Mouse (Mus musculus): Measurements from ENCODE around the gene Ptgr2. TPM values are rescaled to one million over a fixed set of nuclear protein-coding genes. Genes with fewer than 3 reads are reported as not detected.

Ptgr2 gene
- polyA plus RNA-seq, 1 experiment from 2014 or later, result 26.3 TPM

DNA sequence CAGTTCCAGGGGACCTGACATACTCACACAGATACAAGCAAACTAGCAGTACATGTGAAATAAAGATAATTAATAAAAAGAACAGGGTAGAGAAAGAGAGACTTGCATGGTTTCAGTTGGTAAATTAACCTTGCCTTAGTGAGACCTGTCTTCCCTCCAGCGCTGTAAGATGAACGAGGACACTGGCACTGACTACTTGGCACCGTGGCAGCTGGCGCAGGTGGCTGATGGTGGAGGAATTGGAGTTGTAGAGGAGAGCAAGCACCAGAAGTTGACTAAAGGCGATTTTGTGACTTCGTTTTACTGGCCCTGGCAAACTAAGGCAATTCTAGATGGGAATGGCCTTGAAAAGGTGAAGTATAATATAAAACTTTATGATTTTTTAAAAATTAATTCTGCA, 12.8 kb downstream of the Ptgr2 start:
- H3K4me1 ChIP-seq (ENCODE audit: insufficient read depth, low read depth, low read length), result no peaks in the 10 kb centered on the region
- H3K36me3 ChIP-seq (ENCODE audit: insufficient read depth, low read length), result peaks cover 7% of the 10 kb centered on the region

DNA sequence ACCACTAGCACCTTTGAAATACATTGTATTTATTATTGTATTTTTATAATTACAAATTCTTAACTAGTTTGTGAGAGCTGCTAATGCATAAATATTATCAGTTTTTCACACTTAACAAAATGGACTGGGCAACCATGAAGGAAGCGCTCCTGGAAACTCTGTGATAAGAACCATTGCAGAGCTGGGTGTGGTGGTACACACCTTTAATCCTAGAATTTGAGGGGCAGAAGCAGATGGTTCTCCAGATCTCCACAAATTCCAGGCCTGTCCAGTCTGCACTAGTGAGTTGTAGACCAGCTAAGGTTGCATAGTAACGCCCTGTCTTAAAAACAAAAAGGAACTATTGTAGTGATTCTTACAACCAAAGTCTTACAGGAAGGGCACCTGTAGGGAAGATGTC, 14.2 kb downstream of the Ptgr2 start:
- no peak overlapping the region for H3K9ac ChIP-seq (replicated peaks; ENCODE audit: low read depth)
- peaks cover 9% of the 10 kb centered on the region for H3K36me3 ChIP-seq (ENCODE audit: insufficient read depth, low read length)
- WGBS, result 93% methylated on average over 2 of the region's 2 CpGs

More for the DNA sequence above, 12.8 kb downstream of the Ptgr2 start:
- Histone ChIP-seq H3K27ac (ENCODE audit: low read length) (no peak overlapping the region), H3K9ac (replicated peaks; ENCODE audit: low read depth) (no peak overlapping the region), H3K9me3 (ENCODE audit: low read length) (no peaks in the 10 kb centered on the region), H3K4me3 (ENCODE audit: low read depth, low read length) (no peak overlapping the region), H3K4me2 (replicated peaks; ENCODE audit: low read depth, low read length) (no peak overlapping the region), H3K27me3 (replicated peaks; ENCODE audit: insufficient read depth, low read length) (no peaks in the 10 kb centered on the region)
- 94% methylated on average over 6 of the region's 6 CpGs for WGBS
- no peak for DNase-seq (ENCODE audit: low spot score)
- ATAC-seq, result no peak
- TF ChIP-seq CTCF (IDR thresholded peaks at IDR 0.05) (no peak), EP300 (IDR thresholded peaks at IDR 0.05) (no peak)

DNA sequence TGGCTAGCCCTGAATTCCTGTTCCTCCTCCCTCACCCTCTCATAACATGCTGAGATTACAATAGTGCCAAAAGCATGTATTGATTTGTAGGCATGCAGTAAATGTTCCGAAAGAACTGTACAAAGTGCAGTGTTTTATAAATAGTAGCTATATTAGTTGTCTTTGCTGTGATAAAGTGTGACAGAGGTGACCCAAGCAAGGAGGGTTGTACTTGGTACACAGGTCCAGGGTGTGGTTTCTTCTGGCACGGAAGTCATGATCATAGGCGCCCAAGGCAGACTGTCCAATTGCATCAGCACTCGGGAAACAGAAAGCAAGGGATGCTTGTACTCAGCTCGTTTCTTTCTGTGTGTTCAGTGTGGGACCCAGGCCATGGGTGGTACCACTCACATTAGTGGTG, 19.1 kb downstream of the Ptgr2 start:
- no peaks in the 10 kb centered on the region for H3K4me1 ChIP-seq (ENCODE audit: insufficient read depth, low read depth, low read length)
- no peak overlapping the region for H3K27ac ChIP-seq (ENCODE audit: low read length)
- no peak overlapping the region for H3K4me2 ChIP-seq (replicated peaks; ENCODE audit: low read depth, low read length)

More for the DNA sequence above, 14.2 kb downstream of the Ptgr2 start:
- Histone ChIP-seq H3K4me2 (replicated peaks; ENCODE audit: low read depth, low read length) (no peak overlapping the region), H3K27ac (ENCODE audit: low read length) (no peak overlapping the region), H3K4me3 (ENCODE audit: low read depth, low read length) (no peak overlapping the region), H3K9me3 (ENCODE audit: low read length) (no peaks in the 10 kb centered on the region), H3K27me3 (replicated peaks; ENCODE audit: insufficient read depth, low read length) (no peaks in the 10 kb centered on the region), H3K4me1 (ENCODE audit: insufficient read depth, low read depth, low read length) (no peaks in the 10 kb centered on the region)
- no peak for TF ChIP-seq CTCF (IDR thresholded peaks at IDR 0.05)
- no peak for TF ChIP-seq EP300 (IDR thresholded peaks at IDR 0.05)
- ATAC-seq, result no peak
- no peak for DNase-seq (ENCODE audit: low spot score)

DNA sequence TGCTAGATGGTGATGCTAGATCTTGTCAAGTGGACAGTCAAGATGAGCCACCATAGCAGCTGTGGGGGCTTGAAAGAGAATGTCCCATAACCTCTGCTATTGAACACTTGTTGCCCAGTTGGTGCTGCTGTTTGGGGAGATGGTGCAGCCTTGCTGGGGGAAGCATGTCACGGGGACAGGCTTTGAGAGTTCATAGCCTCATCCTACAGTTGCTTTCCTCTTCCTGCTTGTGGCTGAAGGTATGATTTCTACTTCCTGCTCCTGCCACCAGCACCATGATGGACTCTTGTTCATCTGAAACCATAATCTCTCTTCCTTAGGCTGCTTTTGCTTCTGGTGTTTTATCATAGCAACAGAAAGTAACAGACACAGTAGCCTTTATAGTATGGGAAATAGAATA, 19.5 kb downstream of the Ptgr2 start:
- H3K4me2 ChIP-seq (replicated peaks; ENCODE audit: low read depth, low read length), result no peak overlapping the region
- peaks cover 5% of the 10 kb centered on the region; the same call in 1 of the 2 replicates for H3K36me3 ChIP-seq (ENCODE audit: insufficient read depth, low read length)
- TF ChIP-seq EP300 (IDR thresholded peaks at IDR 0.05), result no peak
- no peak for TF ChIP-seq CTCF (IDR thresholded peaks at IDR 0.05)
- no peaks in the 10 kb centered on the region for H3K4me1 ChIP-seq (ENCODE audit: insufficient read depth, low read depth, low read length)
- no peaks in the 10 kb centered on the region for H3K9me3 ChIP-seq (ENCODE audit: low read length)
- no peaks in the 10 kb centered on the region for H3K27me3 ChIP-seq (replicated peaks; ENCODE audit: insufficient read depth, low read length)
- H3K4me3 ChIP-seq (ENCODE audit: low read depth, low read length), result no peak overlapping the region
- no peak overlapping the region for H3K9ac ChIP-seq (replicated peaks; ENCODE audit: low read depth)
- no peak overlapping the region for H3K27ac ChIP-seq (ENCODE audit: low read length)
- 69% methylated on average over 1 of the region's 1 CpGs for WGBS
- no peak for ATAC-seq
- DNase-seq (ENCODE audit: low spot score), result no peak

More for the DNA sequence above, 19.1 kb downstream of the Ptgr2 start:
- DNase-seq (ENCODE audit: low spot score), result no peak
- 87% methylated on average over 5 of the region's 5 CpGs for WGBS
- peaks cover 5% of the 10 kb centered on the region; the same call in 1 of the 2 replicates for H3K36me3 ChIP-seq (ENCODE audit: insufficient read depth, low read length)
- TF ChIP-seq CTCF (IDR thresholded peaks at IDR 0.05), result no peak
- no peak for TF ChIP-seq EP300 (IDR thresholded peaks at IDR 0.05)
- H3K4me3 ChIP-seq (ENCODE audit: low read depth, low read length), result no peak overlapping the region
- ATAC-seq, result no peak
- no peaks in the 10 kb centered on the region for H3K27me3 ChIP-seq (replicated peaks; ENCODE audit: insufficient read depth, low read length)
- H3K9ac ChIP-seq (replicated peaks; ENCODE audit: low read depth), result no peak overlapping the region
- H3K9me3 ChIP-seq (ENCODE audit: low read length), result no peaks in the 10 kb centered on the region

DNA sequence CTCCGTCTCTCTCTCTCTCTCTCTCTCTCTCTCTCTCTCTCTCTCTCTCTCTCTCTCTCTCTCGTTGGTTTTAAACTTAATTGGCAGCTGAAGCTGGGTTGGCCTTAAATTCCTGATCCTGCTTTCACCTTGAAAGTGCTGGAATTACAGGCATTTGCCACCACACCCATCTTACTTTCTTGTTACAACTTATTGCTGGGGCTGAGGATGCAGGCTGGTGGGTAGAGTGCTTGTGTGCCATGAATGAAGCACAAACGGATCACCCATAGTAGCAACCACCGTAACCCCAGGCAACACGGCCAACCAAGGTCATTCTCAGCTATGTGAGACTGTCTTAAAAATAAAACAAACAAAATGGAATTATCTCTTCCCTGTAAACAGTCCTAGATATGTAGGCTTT, 26.3 kb downstream of the Ptgr2 start:
- Histone ChIP-seq H3K27me3 (replicated peaks; ENCODE audit: insufficient read depth, low read length) (no peaks in the 10 kb centered on the region), H3K9ac (replicated peaks; ENCODE audit: low read depth) (no peak overlapping the region), H3K4me2 (replicated peaks; ENCODE audit: low read depth, low read length) (no peak overlapping the region), H3K9me3 (ENCODE audit: low read length) (no peaks in the 10 kb centered on the region), H3K36me3 (ENCODE audit: insufficient read depth, low read length) (no peaks in the 10 kb centered on the region; the same call in 1 of the 2 replicates), H3K4me1 (ENCODE audit: insufficient read depth, low read depth, low read length) (no peaks in the 10 kb centered on the region), H3K4me3 (ENCODE audit: low read depth, low read length) (no peak overlapping the region), H3K27ac (ENCODE audit: low read length) (no peak overlapping the region)
- TF ChIP-seq CTCF (IDR thresholded peaks at IDR 0.05) (no peak), EP300 (IDR thresholded peaks at IDR 0.05) (no peak)
- ATAC-seq, result no peak
- peak; percentile 29 for DNase-seq (ENCODE audit: low spot score)
- 59% methylated on average over 4 of the region's 5 CpGs for WGBS

DNA sequence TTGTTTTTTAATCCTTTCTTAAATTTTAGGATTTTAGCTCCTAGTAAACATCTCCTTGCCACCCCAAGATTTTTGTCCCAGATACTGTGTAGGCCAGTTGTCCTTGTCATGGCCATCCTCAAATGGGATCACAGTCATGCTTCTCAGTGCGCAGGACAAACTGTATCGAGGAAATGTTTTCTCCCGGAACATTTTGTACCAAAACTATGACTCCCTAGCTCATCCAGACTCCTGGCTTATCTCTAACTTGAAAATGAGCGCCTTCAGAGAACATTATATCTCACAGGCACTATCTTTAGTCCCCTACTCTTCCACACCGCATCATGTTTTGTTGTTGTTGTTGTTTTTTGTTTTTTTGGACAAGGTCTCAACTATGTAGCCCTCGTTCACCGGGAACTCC, 31.0 kb downstream of the Ptgr2 start:
- Histone ChIP-seq H3K4me1 (ENCODE audit: insufficient read depth, low read depth, low read length) (peaks cover 8% of the 10 kb centered on the region; the same call in 1 of the 2 replicates), H3K9me3 (ENCODE audit: low read length) (no peaks in the 10 kb centered on the region), H3K9ac (replicated peaks; ENCODE audit: low read depth) (peak overlapping the region; percentile 96), H3K4me3 (ENCODE audit: low read depth, low read length) (peak overlapping the region; percentile 99), H3K4me2 (replicated peaks; ENCODE audit: low read depth, low read length) (peak overlapping the region; percentile 86), H3K27ac (ENCODE audit: low read length) (peak overlapping the region; percentile 96), H3K36me3 (ENCODE audit: insufficient read depth, low read length) (no peaks in the 10 kb centered on the region), H3K27me3 (replicated peaks; ENCODE audit: insufficient read depth, low read length) (no peaks in the 10 kb centered on the region)
- 26% methylated on average over 7 of the region's 7 CpGs for WGBS
- TF ChIP-seq CTCF (IDR thresholded peaks at IDR 0.05) (no peak), EP300 (IDR thresholded peaks at IDR 0.05) (peak; percentile 74)
- peak; percentile 22; the same call in 1 of the 2 replicates for ATAC-seq
- peak; percentile 36 for DNase-seq (ENCODE audit: low spot score)
